Mouse (Mus musculus): ENCODE results near the gene Asic2. TPM values are rescaled to one million over a fixed set of nuclear protein-coding genes. Genes with fewer than 3 reads are reported as not detected.

Gene Asic2
- total and polyA plus RNA-seq, 2 experiments from 2014 or later, result 19.8 to 60.2 TPM

DNA sequence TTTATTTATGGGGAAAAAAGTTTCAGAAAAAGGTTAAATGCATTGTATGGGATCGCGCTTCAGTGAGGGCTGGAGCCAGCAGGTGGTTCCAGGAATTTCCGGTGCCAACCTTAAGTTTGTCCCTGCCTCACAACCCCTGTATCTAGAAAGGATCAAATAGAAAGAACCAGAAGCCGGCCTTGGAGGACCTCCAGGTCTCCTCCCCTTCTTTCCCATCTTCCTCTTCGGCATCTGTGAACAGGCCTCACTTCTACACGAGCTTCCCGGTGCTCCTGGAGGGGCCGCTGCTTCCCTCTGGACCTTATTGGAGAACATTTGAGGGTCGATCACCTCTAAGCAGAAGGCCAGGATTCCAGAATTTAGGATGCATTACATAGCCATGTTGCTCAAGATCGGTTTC, 1064.8 kb downstream of the Asic2 start:
- Histone ChIP-seq H3K27me3 (ENCODE audit: insufficient read depth, low read length) (no peaks in the 10 kb centered on the region), H3K27ac (ENCODE audit: low read depth, low read length) (no peak overlapping the region), H3K4me1 (ENCODE audit: insufficient read depth, low read length) (no peaks in the 10 kb centered on the region), H3K9ac (replicated peaks; ENCODE audit: low read length, poor library complexity, severe bottlenecking) (no peak overlapping the region), H3K36me3 (ENCODE audit: insufficient read depth, low read length) (no peaks in the 10 kb centered on the region), H3K4me3 (ENCODE audit: low read depth, low read length) (no peak overlapping the region), H3K4me2 (ENCODE audit: low read depth, low read length, poor library complexity, severe bottlenecking) (no peak overlapping the region), H3K9me3 (ENCODE audit: low read length) (no peaks in the 10 kb centered on the region)
- no peak for ATAC-seq (ENCODE audit: low FRiP score)
- no peak for DNase-seq (ENCODE audit: low spot score)
- TF ChIP-seq CTCF (IDR thresholded peaks at IDR 0.05), result no peak
- 88% methylated on average over 10 of the region's 10 CpGs for WGBS

DNA sequence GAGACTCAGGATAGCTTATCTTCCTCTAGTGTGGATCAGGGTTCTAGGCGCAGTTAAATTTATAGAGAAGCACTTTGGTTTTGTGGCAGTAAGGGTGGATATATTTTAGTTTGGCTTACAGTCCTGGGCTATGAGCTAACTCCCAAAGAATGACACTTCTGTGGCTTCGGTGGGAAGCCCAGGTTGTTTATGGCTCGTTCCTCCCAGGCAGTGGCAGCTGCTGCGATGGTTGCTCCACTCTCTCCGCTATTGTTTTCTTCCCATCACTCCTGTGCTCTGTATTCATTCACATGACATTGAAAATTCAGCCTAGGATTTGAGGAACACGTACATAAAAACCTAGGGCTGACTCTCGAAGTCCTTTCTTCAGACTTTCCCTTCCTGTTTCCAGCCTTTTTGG, 1065.6 kb downstream of the Asic2 start:
- H3K4me3 ChIP-seq (ENCODE audit: low read depth, low read length), result no peak overlapping the region
- no peak overlapping the region for H3K4me2 ChIP-seq (ENCODE audit: low read depth, low read length, poor library complexity, severe bottlenecking)
- H3K27ac ChIP-seq (ENCODE audit: low read depth, low read length), result no peak overlapping the region
- H3K9ac ChIP-seq (replicated peaks; ENCODE audit: low read length, poor library complexity, severe bottlenecking), result no peak overlapping the region
- H3K9me3 ChIP-seq (ENCODE audit: low read length), result no peaks in the 10 kb centered on the region
- H3K36me3 ChIP-seq (ENCODE audit: insufficient read depth, low read length), result no peaks in the 10 kb centered on the region
- H3K27me3 ChIP-seq (ENCODE audit: insufficient read depth, low read length), result no peaks in the 10 kb centered on the region
- WGBS, result 65% methylated on average over 7 of the region's 7 CpGs
- no peak for TF ChIP-seq CTCF (IDR thresholded peaks at IDR 0.05)
- ATAC-seq (ENCODE audit: low FRiP score) (no peak), DNase-seq (ENCODE audit: low spot score) (no peak)
- H3K4me1 ChIP-seq (ENCODE audit: insufficient read depth, low read length), result no peaks in the 10 kb centered on the region

DNA sequence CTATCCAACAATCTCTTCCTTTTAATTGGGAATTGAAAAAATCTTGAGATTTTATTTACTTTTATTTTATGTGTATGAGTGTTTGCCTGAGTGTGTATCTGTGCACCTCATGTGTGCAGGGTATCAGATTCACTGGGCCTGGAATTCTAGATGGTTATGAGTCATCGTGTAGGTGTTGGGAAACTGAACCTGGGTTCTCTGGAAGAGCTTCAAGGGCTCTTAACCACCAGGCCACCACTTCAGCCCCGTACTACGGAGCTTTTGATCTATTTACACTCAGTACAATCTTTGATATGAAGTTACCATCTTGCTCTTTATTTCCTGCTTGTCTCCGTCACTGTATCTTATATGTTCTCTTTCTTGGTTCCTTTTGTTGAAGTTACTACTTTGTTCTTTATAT, 1067.7 kb downstream of the Asic2 start:
- DNase-seq (ENCODE audit: low spot score) (no peak), ATAC-seq (ENCODE audit: low FRiP score) (no peak)
- H3K9ac ChIP-seq (replicated peaks; ENCODE audit: low read length, poor library complexity, severe bottlenecking), result no peak overlapping the region
- no peak overlapping the region for H3K27ac ChIP-seq (ENCODE audit: low read depth, low read length)
- H3K36me3 ChIP-seq (ENCODE audit: insufficient read depth, low read length), result no peaks in the 10 kb centered on the region
- no peak overlapping the region for H3K4me2 ChIP-seq (ENCODE audit: low read depth, low read length, poor library complexity, severe bottlenecking)
- WGBS, result 85% methylated on average over 4 of the region's 4 CpGs
- H3K4me3 ChIP-seq (ENCODE audit: low read depth, low read length), result no peak overlapping the region
- no peaks in the 10 kb centered on the region for H3K9me3 ChIP-seq (ENCODE audit: low read length)
- no peak for TF ChIP-seq CTCF (IDR thresholded peaks at IDR 0.05)
- no peaks in the 10 kb centered on the region for H3K4me1 ChIP-seq (ENCODE audit: insufficient read depth, low read length)
- H3K27me3 ChIP-seq (ENCODE audit: insufficient read depth, low read length), result no peaks in the 10 kb centered on the region

DNA sequence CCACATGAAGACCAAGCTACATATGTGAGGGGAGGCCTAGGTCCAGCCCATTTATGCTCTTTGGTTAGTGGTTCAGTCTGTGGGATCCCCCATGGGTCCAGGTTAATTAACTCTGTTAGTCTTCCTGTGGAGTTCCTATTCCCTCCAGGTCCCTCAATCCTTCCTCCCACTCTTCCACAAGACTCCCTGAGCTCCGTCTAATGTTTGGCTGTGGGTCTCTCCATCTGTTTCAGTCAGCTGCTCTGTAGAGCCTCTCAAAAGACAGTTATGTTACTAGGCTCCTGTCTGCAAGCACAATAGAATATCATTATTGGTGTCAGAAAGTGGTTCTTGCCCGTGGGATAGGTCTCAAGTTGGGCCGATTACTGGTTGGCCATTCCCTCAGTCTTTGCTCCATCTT, 1072.4 kb downstream of the Asic2 start:
- H3K4me2 ChIP-seq (ENCODE audit: low read depth, low read length, poor library complexity, severe bottlenecking), result no peak overlapping the region
- ATAC-seq (ENCODE audit: low FRiP score) (no peak), DNase-seq (ENCODE audit: low spot score) (no peak)
- H3K36me3 ChIP-seq (ENCODE audit: insufficient read depth, low read length), result no peaks in the 10 kb centered on the region
- no peaks in the 10 kb centered on the region for H3K4me1 ChIP-seq (ENCODE audit: insufficient read depth, low read length)
- TF ChIP-seq CTCF (IDR thresholded peaks at IDR 0.05), result no peak
- no peak overlapping the region for H3K4me3 ChIP-seq (ENCODE audit: low read depth, low read length)
- H3K27me3 ChIP-seq (ENCODE audit: insufficient read depth, low read length), result no peaks in the 10 kb centered on the region
- 90% methylated on average over 3 of the region's 3 CpGs for WGBS
- no peaks in the 10 kb centered on the region for H3K9me3 ChIP-seq (ENCODE audit: low read length)
- H3K9ac ChIP-seq (replicated peaks; ENCODE audit: low read length, poor library complexity, severe bottlenecking), result no peak overlapping the region
- H3K27ac ChIP-seq (ENCODE audit: low read depth, low read length), result no peak overlapping the region

DNA sequence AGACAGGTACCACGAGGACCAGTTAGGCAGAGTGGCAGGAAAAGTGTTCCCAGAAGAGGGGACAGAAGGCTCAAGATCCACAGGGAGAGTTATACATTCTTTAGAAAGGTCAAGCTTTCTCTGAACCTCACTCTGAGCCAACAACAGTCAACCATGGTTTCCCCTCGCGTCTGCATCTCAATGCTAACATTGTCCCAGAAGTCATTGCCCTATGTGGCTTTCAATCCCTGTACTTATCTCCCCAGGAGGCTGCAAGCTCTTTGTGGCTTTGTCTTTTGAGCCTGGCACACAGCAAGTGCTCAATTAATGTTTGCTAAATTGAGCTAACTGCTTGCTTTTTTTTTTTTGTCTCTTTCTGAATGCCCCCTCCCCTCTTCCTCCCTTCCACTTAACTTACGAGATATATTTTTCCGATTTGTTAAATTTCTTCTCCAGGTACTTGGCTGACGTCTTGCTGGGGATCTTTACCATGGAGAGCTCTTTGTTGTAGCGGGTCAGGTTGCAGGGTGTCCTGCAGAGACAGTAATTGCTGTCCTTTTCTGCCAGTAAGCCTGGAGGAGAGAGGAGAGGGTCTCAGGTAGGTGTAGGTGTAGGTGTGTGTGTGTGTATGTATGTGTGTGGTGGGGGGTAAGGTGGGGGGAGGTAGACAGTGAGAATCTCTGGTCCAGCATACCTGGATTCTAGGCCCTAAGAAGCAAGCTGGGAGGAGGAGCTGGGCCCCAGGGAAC, 1078.8 kb downstream of the Asic2 start:
- Histone ChIP-seq H3K4me2 (ENCODE audit: low read depth, low read length, poor library complexity, severe bottlenecking) (no peak overlapping the region), H3K9ac (replicated peaks; ENCODE audit: low read length, poor library complexity, severe bottlenecking) (no peak overlapping the region), H3K27me3 (ENCODE audit: insufficient read depth, low read length) (no peaks in the 10 kb centered on the region), H3K27ac (ENCODE audit: low read depth, low read length) (no peak overlapping the region), H3K36me3 (ENCODE audit: insufficient read depth, low read length) (no peaks in the 10 kb centered on the region), H3K9me3 (ENCODE audit: low read length) (no peaks in the 10 kb centered on the region), H3K4me1 (ENCODE audit: insufficient read depth, low read length) (no peaks in the 10 kb centered on the region), H3K4me3 (ENCODE audit: low read depth, low read length) (no peak overlapping the region)
- ATAC-seq (ENCODE audit: low FRiP score) (no peak), DNase-seq (ENCODE audit: low spot score) (no peak)
- TF ChIP-seq CTCF (IDR thresholded peaks at IDR 0.05), result no peak
- WGBS, result 15% methylated on average over 7 of the region's 7 CpGs

- no peak for TF ChIP-seq CTCF (IDR thresholded peaks at IDR 0.05)
- no peak overlapping the region for H3K27ac ChIP-seq (ENCODE audit: low read depth, low read length)
- DNase-seq (ENCODE audit: low spot score) (no peak), ATAC-seq (ENCODE audit: low FRiP score) (no peak)
- no peak overlapping the region for H3K9ac ChIP-seq (replicated peaks; ENCODE audit: low read length, poor library complexity, severe bottlenecking)
- H3K4me2 ChIP-seq (ENCODE audit: low read depth, low read length, poor library complexity, severe bottlenecking), result no peak overlapping the region
- no peak overlapping the region for H3K4me3 ChIP-seq (ENCODE audit: low read depth, low read length)
- 54% methylated on average over 3 of the region's 3 CpGs for WGBS
- no peaks in the 10 kb centered on the region for H3K27me3 ChIP-seq (ENCODE audit: insufficient read depth, low read length)
- peaks cover 9% of the 10 kb centered on the region for H3K36me3 ChIP-seq (ENCODE audit: insufficient read depth, low read length)
- H3K9me3 ChIP-seq (ENCODE audit: low read length), result no peaks in the 10 kb centered on the region
- no peaks in the 10 kb centered on the region for H3K4me1 ChIP-seq (ENCODE audit: insufficient read depth, low read length)
Observed at GRCm38 (mm10) chr11:80887021-80887420, 1081.2 kb downstream of the Asic2 start.

All from midbrain, postnatal 0 days (tissue).